Mouse (Mus musculus): ENCODE results near the gene Mrgprb3.

The Mrgprb3 gene

DNA sequence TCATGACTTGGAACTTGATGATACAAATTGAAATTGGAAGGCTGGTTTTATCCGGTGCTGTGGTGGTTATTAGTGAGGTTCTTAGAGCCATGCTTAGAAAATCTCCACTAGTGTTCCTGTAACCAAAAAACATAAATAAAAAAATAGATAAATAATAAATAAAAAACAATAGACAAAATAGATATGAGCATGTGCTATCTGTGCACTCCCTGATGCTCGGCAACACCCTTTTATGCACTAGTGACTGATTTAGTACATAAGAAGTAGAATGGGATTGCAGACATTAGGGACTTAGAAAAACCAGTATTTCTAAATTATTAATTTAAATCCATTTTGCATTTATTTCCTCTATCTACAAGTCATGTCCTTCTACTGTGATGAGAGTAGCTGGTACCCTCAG is at the start of gene Mrgprb3:
Gene Mrgprb3 (minus strand): TSS at position 101 of the 400 bp plus-strand sequence.
- DNase-seq (ENCODE audit: low spot score in 2 of 2) = no peak

Data from urinary bladder, postnatal 4 days (tissue).